Mouse (Mus musculus) megakaryocyte, embryonic 14.5 days (primary cell): Measurements from ENCODE around the gene Chmp6.

ENCODE experiments used
- FLI1 ChIP-seq: IDR thresholded peaks from 2 replicates; pipeline ENCODE4 v1.6.1; 2012; ENCODE audit warnings: low read length, inconsistent platforms, mixed read lengths
- GATA1 ChIP-seq: IDR thresholded peaks from 3 replicates; pipeline ENCODE4 v1.6.1; 2012; ENCODE audit warnings: mixed read lengths, low read length, inconsistent platforms, borderline replicate concordance

DNA sequence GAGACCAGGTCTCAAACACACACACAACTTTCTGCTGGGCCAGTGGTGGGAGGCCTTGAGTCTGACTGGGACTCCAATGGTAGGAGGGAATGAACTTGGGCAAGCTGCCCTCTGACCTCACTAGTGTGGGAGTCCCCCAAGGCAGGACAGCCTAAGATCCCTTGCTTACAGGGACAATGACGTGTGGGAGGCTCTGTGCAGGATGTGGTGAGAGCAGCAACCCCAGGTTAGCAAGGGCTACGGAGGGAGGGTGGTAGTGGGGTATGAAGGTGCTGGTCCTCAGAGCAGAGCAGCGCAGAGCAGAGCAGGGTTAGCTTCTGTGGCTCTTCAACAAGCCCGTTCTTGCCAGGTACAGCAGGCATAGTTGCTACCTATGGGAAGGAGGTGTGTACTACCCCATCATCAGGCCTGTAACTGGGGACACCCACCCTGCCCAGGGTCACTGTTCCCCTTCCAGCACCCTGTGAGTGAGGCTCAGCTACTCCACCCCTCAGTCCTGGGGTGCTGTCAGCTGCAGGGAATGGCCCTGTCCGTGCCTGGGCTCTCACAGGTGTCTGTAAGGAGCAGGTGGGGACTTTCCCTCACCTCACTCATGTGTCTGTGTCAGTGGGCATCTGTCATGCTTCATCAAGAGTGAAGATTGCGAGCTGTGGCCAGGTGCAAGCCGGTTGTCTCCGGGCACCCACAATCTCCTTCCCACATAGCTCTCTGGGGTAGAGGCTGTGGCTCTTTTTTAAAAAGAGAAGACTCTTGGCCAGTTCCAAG lies 20.8 kb downstream of the Chmp6 start:
- no peak for TF ChIP-seq FLI1
- no peak for TF ChIP-seq GATA1
